Mouse (Mus musculus): ENCODE results near the gene Eci2.
"Not testable (repeated sequence)": the region's sequence is repeated elsewhere in the genome, so short reads cannot be mapped to it uniquely, and the experiment has no call there.

Eci2 gene

GRCm38 (mm10) chr13:35026879-35027278 lies at the start of gene Eci2:
Gene Eci2 (minus strand): TSS chr13:35027096.
- DNase-seq, result peak; percentile 61

GRCm38 (mm10) chr13:35074862-35075261 lies 48.0 kb upstream of the Eci2 start:
- DNase-seq, result no peak

GRCm38 (mm10) chr13:35070485-35071472 lies 43.9 kb upstream of the Eci2 start:
- DNase-seq, result no peak

- DNase-seq, result no peak
These were observed 40.2 kb upstream of the Eci2 start for GRCm38 (mm10) chr13:35067084-35067483.

GRCm38 (mm10) chr13:35066033-35066432 lies 39.1 kb upstream of the Eci2 start:
- DNase-seq, result no peak

GRCm38 (mm10) chr13:35064381-35064780 lies 37.5 kb upstream of the Eci2 start:
- no peak for DNase-seq

- no peak for DNase-seq
These were observed 31.2 kb upstream of the Eci2 start for GRCm38 (mm10) chr13:35058145-35058544.

- no peak for DNase-seq
These were observed 9.6 kb upstream of the Eci2 start for GRCm38 (mm10) chr13:35036486-35036885.

- DNase-seq, result no peak
These were observed 8.8 kb upstream of the Eci2 start for GRCm38 (mm10) chr13:35035731-35036130.

- DNase-seq, result no peak
These were observed 6.7 kb upstream of the Eci2 start for GRCm38 (mm10) chr13:35033571-35033970.

- no peak for DNase-seq
These were observed 4.8 kb upstream of the Eci2 start for GRCm38 (mm10) chr13:35031684-35032082.

GRCm38 (mm10) chr13:35030979-35031683 lies 4.2 kb upstream of the Eci2 start:
- DNase-seq, result no peak

- no peak for DNase-seq
These were observed 1.5 kb upstream of the Eci2 start for GRCm38 (mm10) chr13:35028365-35028764.

GRCm38 (mm10) chr13:35023401-35023800 lies 3.5 kb downstream of the Eci2 start:
- not testable (repeated sequence) for DNase-seq

GRCm38 (mm10) chr13:35020383-35020782 lies 6.5 kb downstream of the Eci2 start:
- DNase-seq, result no peak

GRCm38 (mm10) chr13:35018866-35019536 lies 7.9 kb downstream of the Eci2 start:
- DNase-seq, result no peak

GRCm38 (mm10) chr13:35017392-35017791 lies 9.5 kb downstream of the Eci2 start:
- DNase-seq, result no peak

- no peak for DNase-seq
These were observed 10.8 kb downstream of the Eci2 start for GRCm38 (mm10) chr13:35016067-35016466.

GRCm38 (mm10) chr13:34995925-34996324 lies 31.0 kb downstream of the Eci2 start:
- no peak for DNase-seq

- DNase-seq, result peak; percentile 97
These were observed 32.7 kb downstream of the Eci2 start for GRCm38 (mm10) chr13:34993983-34994811.

- no peak for DNase-seq
These were observed 33.3 kb downstream of the Eci2 start for GRCm38 (mm10) chr13:34993595-34993982.

GRCm38 (mm10) chr13:34993085-34993484 lies 33.8 kb downstream of the Eci2 start:
- DNase-seq, result no peak

Data from retina, postnatal 1 day (tissue).